ENCODE assay signal across 8 mouse cellular contexts in genomic region chr2:32821041-32821802, GRCm38 (mm10). TPM values are rescaled to one million over a fixed set of nuclear protein-coding genes. Genes with fewer than 3 reads are reported as not detected.
DNase-seq lines count a peak whose midpoint lies in the region; ATAC-seq and TF ChIP-seq lines count a peak whose summit lies in the region.

No protein-coding gene starts in this region.

- no peak overlapping the region for H3K4me2 ChIP-seq in hindbrain, postnatal 0 days (ENCODE audit: low read depth, low read length)

- WGBS in hindbrain, postnatal 0 days, result 65% methylated on average over 11 of the region's 11 CpGs

- no peak overlapping the region for H3K9ac ChIP-seq in hindbrain, postnatal 0 days (replicated peaks; ENCODE audit: low read length)

- no peak overlapping the region for H3K4me3 ChIP-seq in hindbrain, postnatal 0 days (ENCODE audit: low read length)

- no peaks in the 10 kb centered on the region for H3K4me1 ChIP-seq in hindbrain, postnatal 0 days (ENCODE audit: insufficient read depth, low read length)

- peak; percentile 66 for TF ChIP-seq CTCF in hindbrain, postnatal 0 days (IDR thresholded peaks at IDR 0.05; ENCODE audit: low read depth)

- H3K36me3 ChIP-seq in hindbrain, postnatal 0 days (ENCODE audit: insufficient read depth, low read length), result peaks cover 28% of the 10 kb centered on the region

- no peaks in the 10 kb centered on the region for H3K27me3 ChIP-seq in hindbrain, postnatal 0 days (ENCODE audit: insufficient read depth, low read length)

- ATAC-seq in hindbrain, postnatal 0 days, result no peak

- peak; percentile 38 for DNase-seq in heart, adult 8-10 months (ENCODE audit: low spot score)
- no peak for DNase-seq in heart, adult 9 months (ENCODE audit: low spot score in 2 of 2)
- peak; percentile 81 for DNase-seq in CD4-positive, CD25-positive, alpha-beta regulatory T cell, adult 2 months (ENCODE audit: low read depth, low spot score)
- peak; percentile 65 for DNase-seq in ZHBTc4 (ENCODE audit: low read depth, low spot score)
- DNase-seq in hindbrain, postnatal 0 days (ENCODE audit: low spot score), result peak; percentile 51
- DNase-seq in lung, postnatal 25 days (ENCODE audit: low spot score), result peak; percentile 45
- DNase-seq in thymus, postnatal 4 days, result peak; percentile 76
- DNase-seq in left cerebral cortex, adult 11 months (ENCODE audit: low spot score), result no peak

- H3K9me3 ChIP-seq in hindbrain, postnatal 0 days (ENCODE audit: low read length), result no peaks in the 10 kb centered on the region

- no peak overlapping the region for H3K27ac ChIP-seq in hindbrain, postnatal 0 days

RNA-seq across cellular contexts. Expression of gene Stxbp1, which starts 25.8 kb away (rescaled TPM):
- total RNA-seq in heart, adult 8-10 months (2022), result 10 to 100 TPM in 3 of 4 experiments, 1 to 10 TPM in 1; 8.5 to 10.8 (median 10.5) TPM
- 142 and 149 TPM in 2 replicates for total RNA-seq in hindbrain, postnatal 0 days (2014; rRNA removed)
- 318 and 348 TPM in 2 replicates for polyA plus RNA-seq in hindbrain, postnatal 0 days (2015; fragmentation: Nextera tagmentation; extraction: Ambion mirVana)

RNA-seq across cellular contexts. Expression of gene Cfap157, which starts 37.0 kb away (rescaled TPM):
- total RNA-seq in heart, adult 8-10 months (2022), result not detected
- total RNA-seq in hindbrain, postnatal 0 days (2014; rRNA removed), result 0.16 and 0.40 TPM in 2 replicates
- polyA plus RNA-seq in hindbrain, postnatal 0 days (2015; fragmentation: Nextera tagmentation; extraction: Ambion mirVana), result 0.64 and 1.1 TPM in 2 replicates

RNA-seq across cellular contexts. Expression of gene Ptrh1, which starts 45.6 kb away (rescaled TPM):
- total RNA-seq in heart, adult 8-10 months (2022), result 1 to 10 TPM; 2.7 to 4.0 (median 3.2) TPM
- total RNA-seq in hindbrain, postnatal 0 days (2014; rRNA removed), result 0.75 and 2.9 TPM in 2 replicates
- 4.0 and 4.4 TPM in 2 replicates for polyA plus RNA-seq in hindbrain, postnatal 0 days (2015; fragmentation: Nextera tagmentation; extraction: Ambion mirVana)

RNA-seq across cellular contexts. Expression of gene Ttc16, which starts 45.8 kb away (rescaled TPM):
- total RNA-seq in heart, adult 8-10 months (2022), result under 1 TPM in 1 of 4 experiments, not detected in 3; 0.19 TPM
- total RNA-seq in hindbrain, postnatal 0 days (2014; rRNA removed), result 0.78 and 1.6 TPM in 2 replicates
- 0.58 and 0.76 TPM in 2 replicates for polyA plus RNA-seq in hindbrain, postnatal 0 days (2015; fragmentation: Nextera tagmentation; extraction: Ambion mirVana)

RNA-seq across cellular contexts. Expression of gene Fam129b, which starts 54.7 kb away (rescaled TPM):
- total RNA-seq in heart, adult 8-10 months (2022), result 10 to 100 TPM; 19.1 to 26.8 (median 22.6) TPM
- 49.8 and 52.7 TPM in 2 replicates for total RNA-seq in hindbrain, postnatal 0 days (2014; rRNA removed)
- polyA plus RNA-seq in hindbrain, postnatal 0 days (2015; fragmentation: Nextera tagmentation; extraction: Ambion mirVana), result 20.8 and 23.5 TPM in 2 replicates

Comparison
In these comparisons a context has a peak if more than half of its experiments do, and no peak if none do; other contexts are left out.
1. DNase-seq: peak in heart, adult 8-10 months (single experiment), CD4-positive, CD25-positive, alpha-beta regulatory T cell, adult 2 months (single experiment), ZHBTc4 (single experiment), hindbrain, postnatal 0 days (single experiment), lung, postnatal 25 days (single experiment) and thymus, postnatal 4 days (single experiment); none in heart, adult 9 months (0 of 2) and left cerebral cortex, adult 11 months (single experiment).
2. RNA of gene Stxbp1, which starts 25.8 kb away (total RNA-seq): 142 to 149 TPM in hindbrain, postnatal 0 days; 8.5 to 10.8 TPM in heart, adult 8-10 months; every median in the first group is over 10 times any median in the second.